Mouse (Mus musculus): ENCODE data around the gene Cenpi. TPM values are rescaled to one million over a fixed set of nuclear protein-coding genes. Genes with fewer than 3 reads are reported as not detected.

Gene Cenpi
- total RNA-seq, 2 experiments from 2014 or later = 0.48 to 0.55 TPM

DNA sequence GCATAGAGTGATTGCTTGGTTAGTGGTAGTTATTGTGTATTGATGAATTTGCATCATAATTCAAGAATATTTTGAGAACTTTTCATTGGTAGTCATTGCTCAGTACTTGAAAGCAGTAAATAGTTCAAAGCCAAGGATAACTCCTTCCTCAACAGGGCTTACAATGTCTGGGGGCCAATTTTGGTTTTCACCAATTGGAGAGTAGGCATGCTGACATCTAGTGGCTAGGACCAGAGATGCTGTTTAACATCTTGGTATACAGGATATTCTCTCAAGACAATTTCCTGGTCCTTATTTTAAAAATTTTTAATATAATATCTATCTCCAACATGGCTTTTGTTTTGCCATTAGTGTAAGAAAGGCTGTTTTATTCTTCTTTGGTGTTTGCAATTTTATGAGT lies 46.0 kb downstream of the Cenpi start:
- no peak for DNase-seq (ENCODE audit: low spot score)
- intact Hi-C loops (cut with DNase I) = loop anchor here (10.0 kb wide), 1 partner anchor 219 kb away; no protein-coding TSS in a partner anchor

DNA sequence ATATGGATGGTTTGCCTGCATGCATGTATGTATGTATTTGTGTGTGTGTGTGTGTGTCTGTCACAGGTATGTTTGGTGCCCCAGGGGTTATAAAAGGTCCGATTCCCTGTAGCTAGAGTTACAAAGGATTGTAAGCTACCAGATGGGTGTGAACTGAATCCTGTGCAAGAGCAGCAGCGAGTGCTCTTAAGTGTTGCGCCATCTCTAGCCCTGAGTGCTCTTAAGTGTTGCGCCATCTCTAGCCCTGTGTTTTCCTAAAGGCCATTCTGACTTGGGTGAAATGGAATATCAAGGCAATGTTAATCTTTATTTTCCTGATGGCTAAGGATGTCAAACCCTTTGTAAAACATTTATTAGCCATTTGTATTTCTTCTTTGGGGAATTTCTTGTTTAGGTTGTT lies 51.5 kb downstream of the Cenpi start:
- intact Hi-C loops (cut with DNase I) = loop anchor here (10.0 kb wide), 1 partner anchor 225 kb away; no protein-coding TSS in a partner anchor
- DNase-seq (ENCODE audit: low spot score) = no peak

DNA sequence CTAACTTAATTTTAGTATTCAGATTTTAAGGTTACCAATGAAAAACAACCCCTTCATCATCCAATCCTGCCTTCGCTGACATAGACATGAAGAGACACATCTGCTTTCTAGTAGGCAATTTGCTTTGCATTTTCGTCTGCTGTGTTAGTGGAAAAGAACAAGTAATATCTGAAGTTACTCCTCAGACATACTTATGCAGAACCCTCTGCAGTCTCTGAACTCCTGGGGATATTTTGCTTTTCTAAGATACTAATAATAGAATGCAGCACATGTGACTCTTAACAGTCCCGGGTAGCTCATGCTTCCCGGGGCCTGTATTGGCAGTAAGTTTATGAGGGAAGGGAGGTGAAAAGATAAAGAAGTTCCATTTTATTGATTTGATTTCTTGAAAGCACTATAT lies 54.3 kb downstream of the Cenpi start:
- intact Hi-C loops (cut with DNase I) = no loop called here
- DNase-seq (ENCODE audit: low spot score) = no peak

DNA sequence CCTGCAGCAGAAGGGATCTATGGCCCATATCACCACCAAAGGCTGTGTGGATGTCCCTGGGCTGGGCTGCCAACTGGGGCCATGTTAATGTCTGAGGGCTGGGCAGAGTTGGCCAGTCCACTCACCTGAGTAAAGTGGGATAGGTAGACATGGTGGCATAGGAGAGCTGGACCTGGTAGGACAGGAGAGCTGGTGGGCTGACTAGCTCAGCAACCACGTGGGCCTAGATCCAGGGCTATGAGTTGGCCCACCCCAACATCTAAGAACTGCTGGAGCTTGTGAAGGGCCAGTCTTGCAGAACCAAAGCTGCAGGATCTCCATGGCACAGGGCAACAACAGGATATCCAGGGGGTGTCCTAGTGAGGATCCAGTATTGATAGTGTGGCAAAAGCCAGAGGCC lies 57.5 kb downstream of the Cenpi start:
- intact Hi-C loops (cut with DNase I) = no loop called here
- DNase-seq (ENCODE audit: low spot score) = no peak

DNA sequence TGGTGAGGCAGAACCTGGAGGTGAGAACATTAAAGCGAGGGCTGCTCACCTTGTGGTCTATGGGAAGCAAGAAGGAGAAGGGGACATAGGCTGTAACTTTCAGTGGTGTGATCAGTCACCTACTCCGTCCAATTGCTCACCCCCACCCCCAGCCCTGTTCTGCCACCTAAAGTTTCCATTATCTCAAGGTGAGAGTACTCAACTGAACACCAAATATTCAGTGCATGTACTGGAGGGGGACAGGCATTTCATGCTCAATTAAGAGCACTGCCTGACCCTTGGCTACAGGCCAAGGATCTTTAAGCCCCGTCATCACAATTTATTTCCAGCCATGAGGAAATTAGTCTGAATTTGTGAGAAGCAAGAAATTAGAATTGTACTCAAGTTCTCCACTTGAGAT lies 58.7 kb downstream of the Cenpi start:
- intact Hi-C loops (cut with DNase I) = no loop called here
- no peak for DNase-seq (ENCODE audit: low spot score)

DNA sequence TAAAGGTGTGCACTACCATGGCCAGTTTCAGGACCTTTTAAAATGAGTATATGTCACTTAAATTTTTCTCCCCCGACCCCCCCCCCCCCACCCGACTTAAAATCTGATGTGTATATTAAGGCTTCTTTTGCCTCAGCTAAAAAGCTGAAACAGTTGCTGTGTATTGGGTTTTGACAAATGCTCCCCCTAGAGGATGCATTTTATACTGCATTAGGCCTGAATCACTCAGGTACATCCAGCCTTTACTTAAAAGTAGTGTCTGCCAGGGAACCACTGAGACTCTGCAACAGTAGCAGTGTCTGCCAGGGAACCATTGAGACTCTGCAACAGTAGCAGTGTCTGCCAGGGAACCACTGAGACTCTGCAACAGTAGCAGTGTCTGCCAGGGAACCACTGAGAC lies 63.4 kb downstream of the Cenpi start:
- intact Hi-C loops (cut with DNase I) = no loop called here
- no peak for DNase-seq (ENCODE audit: low spot score)

DNA sequence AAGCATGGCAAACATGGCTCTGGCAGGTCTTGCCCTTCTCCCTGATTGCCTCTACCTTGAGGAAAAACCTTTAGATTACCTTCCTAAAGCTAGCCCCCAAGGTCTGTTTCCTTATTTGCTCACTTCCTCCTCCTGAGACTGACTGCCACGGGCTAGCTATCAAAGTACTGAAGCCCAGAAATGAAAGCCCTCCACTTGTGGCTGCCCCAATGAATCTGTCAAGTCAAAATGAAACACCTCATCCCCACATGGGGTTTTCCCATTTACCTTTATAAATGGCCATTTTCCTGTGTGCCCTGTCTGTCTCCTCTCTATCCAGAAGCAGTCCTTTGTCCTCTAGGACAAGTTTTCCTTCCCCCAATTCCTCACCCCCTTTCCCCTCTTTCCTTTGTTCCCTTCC lies 66.3 kb downstream of the Cenpi start:
- DNase-seq (ENCODE audit: low spot score) = no peak
- intact Hi-C loops (cut with DNase I) = no loop called here

DNA sequence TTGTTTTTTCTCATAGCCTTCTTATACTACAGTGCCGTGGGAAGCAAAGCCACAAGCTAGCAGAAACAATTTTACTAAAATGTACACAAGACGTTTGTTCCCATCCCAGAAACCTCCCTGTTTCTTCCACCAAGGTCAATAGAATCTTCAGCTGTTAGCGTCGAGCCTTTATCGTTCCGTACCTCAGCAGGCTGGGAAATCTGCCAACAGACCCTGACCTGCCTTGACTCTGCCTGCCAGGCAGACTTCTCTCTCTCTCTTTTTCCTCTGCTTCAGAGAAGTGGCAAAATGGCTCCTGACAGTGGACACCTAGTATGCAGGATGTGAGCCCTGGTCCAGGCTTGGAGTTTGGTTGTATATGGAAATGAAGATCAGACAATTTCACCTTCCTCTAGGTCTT lies 77.0 kb downstream of the Cenpi start:
- intact Hi-C loops (cut with DNase I) = no loop called here
- no peak for DNase-seq (ENCODE audit: low spot score)

DNA sequence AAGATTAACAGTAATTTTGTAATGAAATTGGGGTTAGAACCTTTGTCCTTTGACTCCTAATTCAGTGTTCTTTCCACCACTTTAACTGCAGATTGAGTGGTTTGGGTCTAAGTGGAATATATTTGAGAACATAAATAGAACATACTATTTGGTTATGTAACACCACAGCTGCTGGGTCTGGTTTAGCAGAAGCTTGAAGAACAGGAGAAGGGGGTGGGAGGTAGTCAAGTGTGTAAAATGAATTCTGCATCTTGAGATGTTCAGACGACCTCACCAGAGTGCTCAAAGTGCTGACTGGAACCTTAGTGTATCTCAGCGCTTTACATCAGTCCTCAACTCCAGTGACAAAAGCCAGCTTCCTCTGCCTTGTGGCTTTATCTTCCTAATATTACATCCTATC lies 91.1 kb downstream of the Cenpi start:
- intact Hi-C loops (cut with DNase I) = no loop called here

DNA sequence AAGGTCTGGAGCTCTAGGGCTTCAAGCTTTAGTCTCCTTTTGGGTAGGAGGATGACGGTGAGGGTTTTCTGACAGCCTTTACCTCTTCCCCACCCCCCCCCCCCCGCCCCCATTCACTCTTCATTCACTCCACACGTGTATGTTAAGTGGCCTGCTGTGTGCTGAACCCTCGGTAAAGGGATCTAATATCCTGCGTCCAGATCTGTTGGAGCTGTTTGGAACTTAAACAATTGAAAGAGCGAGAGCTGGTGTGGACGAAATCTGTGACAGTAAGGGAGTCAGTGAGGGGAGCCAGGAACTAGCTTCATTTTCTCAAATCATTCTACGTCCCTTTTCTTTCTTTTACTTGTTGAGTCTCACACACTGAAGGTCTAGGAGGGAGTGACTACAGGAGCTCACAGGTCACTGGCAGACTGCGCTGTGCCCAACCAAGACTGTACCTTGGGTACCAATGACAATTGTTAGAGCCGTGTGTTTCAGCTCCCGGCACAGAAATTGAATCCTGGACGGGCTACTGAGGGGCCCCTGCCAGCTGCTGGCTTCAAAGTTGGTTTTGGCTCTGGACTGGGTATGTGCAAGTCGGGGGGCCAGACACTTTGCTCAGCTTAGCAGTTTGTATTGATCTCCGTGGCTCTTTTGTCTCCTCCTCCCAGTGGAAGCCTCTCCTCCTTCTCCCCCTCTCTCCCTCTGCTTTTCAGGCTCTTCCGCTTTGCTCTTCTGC lies 96.1 kb downstream of the Cenpi start, which contains the start of gene Drp2:
TSS of gene Drp2 (plus strand) at position 689 of the 721 bp plus-strand sequence.
- DNase-seq (ENCODE audit: low spot score) = no peak
- intact Hi-C loops (cut with DNase I) = no loop called here

More for the DNA sequence above, 91.1 kb downstream of the Cenpi start:
- no peak for DNase-seq (ENCODE audit: low spot score)

DNA sequence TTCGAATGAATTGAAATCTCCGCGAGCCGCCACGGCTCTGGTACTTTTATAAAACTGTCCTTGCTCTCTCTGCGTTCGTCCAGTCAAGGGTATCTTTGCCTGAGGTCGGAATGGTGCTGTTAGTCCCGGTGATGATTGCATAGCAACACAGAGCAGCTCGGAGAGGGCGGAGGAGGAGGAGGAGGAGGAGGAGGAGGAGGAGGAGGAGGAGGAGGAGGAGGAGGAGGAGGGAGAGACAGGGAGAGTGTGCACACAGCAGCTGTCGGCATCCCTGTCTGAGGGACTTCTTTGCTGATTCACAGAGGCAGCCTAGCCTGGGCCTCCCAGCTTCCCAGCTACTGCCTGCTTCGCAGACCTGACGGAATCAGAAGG lies 96.7 kb downstream of the Cenpi start:
- intact Hi-C loops (cut with DNase I) = no loop called here
- no peak for DNase-seq (ENCODE audit: low spot score)

DNA sequence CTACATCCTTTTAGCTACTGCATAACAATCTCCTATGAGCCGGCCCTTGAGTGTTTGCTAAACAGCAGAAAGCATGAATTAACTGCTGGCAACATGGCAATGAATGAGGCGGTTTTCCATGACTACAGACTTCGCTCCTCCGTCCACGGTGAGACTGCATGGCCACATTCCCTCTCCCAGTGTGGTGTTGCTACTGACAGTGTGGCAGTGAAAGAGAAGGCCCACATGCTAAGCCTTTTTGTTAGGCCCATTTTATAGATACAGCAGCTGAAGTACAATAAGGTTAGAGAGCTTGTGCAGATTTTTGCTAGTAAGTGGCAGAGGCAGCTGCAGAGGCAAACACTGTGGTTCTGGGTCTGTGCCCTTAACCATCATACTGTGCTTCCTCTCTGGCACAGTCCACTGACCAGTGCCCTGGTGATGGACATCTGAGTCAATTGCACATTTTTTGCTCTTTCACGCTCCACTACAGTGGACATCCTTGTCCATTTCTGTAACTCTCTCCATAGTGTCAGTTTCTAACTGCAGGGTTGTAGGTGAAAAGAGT lies 101.5 kb downstream of the Cenpi start:
- no peak for DNase-seq (ENCODE audit: low spot score)
- intact Hi-C loops (cut with DNase I) = no loop called here

DNA sequence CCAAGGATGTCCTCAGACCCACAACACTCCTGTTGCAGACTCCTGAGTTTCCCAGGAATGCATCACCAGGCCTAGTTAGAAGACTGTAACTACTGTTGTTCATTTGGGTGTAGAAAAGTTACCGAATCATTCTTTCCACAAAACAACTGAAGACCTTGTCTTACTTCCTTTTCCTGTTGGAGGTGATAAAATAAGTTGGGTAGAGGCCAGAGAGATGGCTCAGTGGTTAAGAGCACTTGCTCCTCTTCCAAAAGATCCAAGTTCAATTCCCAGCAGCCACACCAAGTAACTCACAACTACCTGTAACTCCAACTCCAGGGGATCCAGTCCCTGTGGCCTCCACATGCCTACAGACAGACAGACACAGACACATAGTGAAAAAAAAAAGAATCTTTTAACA lies 104.2 kb downstream of the Cenpi start:
- intact Hi-C loops (cut with DNase I) = no loop called here
- no peak for DNase-seq (ENCODE audit: low spot score)

Other genes with a start within 250 kb of the Cenpi start
- gene Cstf2, start 248.9 kb upstream of the Cenpi start, total RNA-seq (2021) = 10 to 100 TPM; 10.2 to 13.4 TPM
- gene Xkrx, start 146.0 kb upstream of the Cenpi start, total RNA-seq (2021) = 1 to 10 TPM in 1 of 2 experiments, under 1 TPM in 1; 0.61 to 1.5 TPM
- not detected for gene Arl13a, start 120.6 kb upstream of the Cenpi start, total RNA-seq (2021)
- gene Nox1, start 86.1 kb upstream of the Cenpi start, total RNA-seq (2021) = under 1 TPM in 1 of 2 experiments, not detected in 1; 0.39 TPM
- gene Trmt2b, start 31.1 kb upstream of the Cenpi start, total RNA-seq (2021) = 10 to 100 TPM; 43.7 to 55.0 TPM
- 1 to 10 TPM; 6.3 to 8.1 TPM for gene Tmem35a, start 12.9 kb upstream of the Cenpi start, total RNA-seq (2021)
- gene Drp2, start 96.5 kb downstream of the Cenpi start, total RNA-seq (2021) = under 1 TPM; 0.08 to 0.39 TPM
- not detected for gene Taf7l, start 168.4 kb downstream of the Cenpi start, total RNA-seq (2021)
- gene Timm8a1, start 233.8 kb downstream of the Cenpi start, total RNA-seq (2021) = 10 to 100 TPM; 22.6 to 24.7 TPM

All from heart, postnatal 25 days (tissue).